ENCODE assay signal across 14 mouse cellular contexts in the genomic region with DNA sequence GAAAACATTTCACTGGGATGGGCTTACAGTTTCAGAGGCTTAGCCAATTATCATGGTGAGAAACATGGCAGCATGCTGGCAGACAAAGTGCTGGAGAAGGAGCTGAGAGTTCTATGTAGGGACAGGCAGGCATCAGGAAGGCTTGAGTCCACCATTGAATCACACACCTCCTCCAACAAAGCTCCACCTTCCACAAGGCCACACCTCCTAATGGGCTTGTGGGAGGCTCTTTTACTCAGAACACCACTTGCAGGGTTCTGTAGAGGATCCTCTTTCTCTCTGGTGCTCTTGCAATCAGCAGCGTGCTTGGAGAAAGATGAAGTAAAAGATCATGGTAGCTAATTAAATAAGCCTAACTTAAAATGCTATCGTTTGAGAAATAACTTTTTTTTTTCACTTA. TPM values are rescaled to one million over a fixed set of nuclear protein-coding genes. Genes with fewer than 3 reads are reported as not detected.
DNase-seq lines count a peak whose midpoint lies in the region; ATAC-seq lines count a peak whose summit lies in the region.
"Had no signal": no experiment of that assay in that cellular context is flagged by ENCODE, and none has a peak within 500 bp of the region (broad histone marks: within the 10 kb centered on the region; RNA-seq: fewer than 3 reads in every experiment).

No protein-coding gene starts in this region.

- peak; percentile 38; the same call in 1 of the 2 replicates for ATAC-seq in megakaryocyte progenitor cell, adult 5-6 weeks (replicated peaks; ENCODE audit: poor library complexity)
- ATAC-seq: forebrain, embryonic 15.5 days; Patski had no signal

- peak; percentile 25 for DNase-seq in lung, postnatal 36 days
- no peak for DNase-seq in lung, adult 18-20 months
- DNase-seq in R1 (ENCODE audit: low read depth, low spot score): peak; percentile 58
- no peak for DNase-seq in gastrocnemius, adult 8-10 months (ENCODE audit: low spot score in 2 of 2)
- DNase-seq in right cerebral cortex, adult 2 months (ENCODE audit: low spot score in 2 of 2): no peak
- DNase-seq: adrenal gland, postnatal 10 days; cerebellum, adult 11 months; cerebellum, adult 9-10 months; cerebellum, postnatal 25 days; gastrocnemius, postnatal 10 days; heart, postnatal 36 days had no signal

RNA-seq across cellular contexts. Expression of a gene that starts 53.2 kb away (rescaled TPM):
- total RNA-seq in megakaryocyte progenitor cell, adult 5-6 weeks (2015): 22.8 and 23.8 TPM in 2 replicates
- 46.0 and 51.2 TPM in 2 replicates for total RNA-seq in megakaryocyte progenitor cell, adult 5-6 weeks (2017)
- total RNA-seq in gastrocnemius, adult 8-10 months (2022): 1 to 10 TPM; 3.4 to 4.9 (median 4.1) TPM

Comparison
In these comparisons a context has a peak if more than half of its experiments do, and no peak if none do; other contexts are left out.
1. DNase-seq: peak in lung, postnatal 36 days (single experiment) and R1 (single experiment); none in lung, adult 18-20 months (0 of 2), gastrocnemius, adult 8-10 months (0 of 2) and right cerebral cortex, adult 2 months (0 of 2).
2. RNA of a gene that starts 53.2 kb away (total RNA-seq): 22.8 to 51.2 TPM in megakaryocyte progenitor cell, adult 5-6 weeks; 3.4 to 4.9 TPM in gastrocnemius, adult 8-10 months; every median in the first group is over 4 times any median in the second.